Comparison of ENCODE assay signal across 11 mouse cellular contexts in the genomic region with DNA sequence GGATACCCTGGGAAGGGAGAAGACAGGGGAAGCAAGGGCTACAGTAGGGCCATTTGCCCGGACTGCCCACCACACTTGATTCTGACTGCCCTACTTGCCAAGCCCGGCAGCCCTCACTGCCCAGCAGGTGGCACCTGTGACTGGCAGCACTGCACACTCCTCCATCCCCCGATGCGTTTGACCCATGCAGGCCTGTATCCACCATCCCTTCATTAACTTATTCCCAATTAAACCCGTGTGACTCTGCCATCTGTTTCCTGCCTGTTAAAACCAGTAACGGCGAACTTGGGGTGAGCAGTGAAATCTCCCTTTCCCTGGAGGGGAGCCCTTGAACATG. TPM values are rescaled to one million over a fixed set of nuclear protein-coding genes. Genes with fewer than 3 reads are reported as not detected.
A peak's percentile ranks its signal among the peaks of the same experiment; 100 is the strongest.
DNase-seq lines count a peak whose midpoint lies in the region; ATAC-seq and TF ChIP-seq lines count a peak whose summit lies in the region.
"Had no signal": no experiment of that assay in that cellular context is flagged by ENCODE, and none has a peak within 500 bp of the region (broad histone marks: within the 10 kb centered on the region; RNA-seq: fewer than 3 reads in every experiment).

No protein-coding gene starts in this region.

- no peaks in the 10 kb centered on the region for H3K36me3 ChIP-seq in lung, embryonic 15.5 days
- no peaks in the 10 kb centered on the region for H3K36me3 ChIP-seq in small intestine, adult 2 months (ENCODE audit: control insufficient read depth, insufficient read depth, low read length)
- H3K36me3 ChIP-seq: heart, embryonic 12.5 days; midbrain, embryonic 12.5 days had no signal

- no peak for DNase-seq in frontal cortex, postnatal 36 days (ENCODE audit: low spot score in 2 of 2)
- DNase-seq in lung, postnatal 36 days: no peak
- DNase-seq in left cerebral cortex, adult 11 months (ENCODE audit: low spot score): no peak
- no peak for DNase-seq in ovary, postnatal 14 days (ENCODE audit: low spot score)
- DNase-seq: layer of hippocampus, adult 9-11 months had no signal

- no peak for TF ChIP-seq POLR2A in small intestine, adult 2 months (IDR thresholded peaks at IDR 0.05; ENCODE audit: low read depth, low read length)

- no peaks in the 10 kb centered on the region for H3K4me1 ChIP-seq in lung, embryonic 15.5 days
- peaks cover 43% of the 10 kb centered on the region for H3K4me1 ChIP-seq in small intestine, adult 2 months (ENCODE audit: control insufficient read depth, insufficient read depth, insufficient read length, low read length)
- H3K4me1 ChIP-seq: heart, embryonic 12.5 days; midbrain, embryonic 12.5 days had no signal

- no peak overlapping the region for H3K9ac ChIP-seq in lung, embryonic 15.5 days
- H3K9ac ChIP-seq: heart, embryonic 12.5 days; midbrain, embryonic 12.5 days had no signal

- ATAC-seq in frontal cortex, adult (ENCODE audit: low TSS enrichment): peak; percentile 44; the same call in 1 of the 2 replicates
- ATAC-seq in lung, embryonic 15.5 days (ENCODE audit: borderline replicate concordance, extremely low read depth, low FRiP score, low TSS enrichment): 0 out of 2 replicates have a peak, but pooled peaks have one; percentile 19
- peak; percentile 25 for ATAC-seq in granulocyte monocyte progenitor cell, adult 5-6 weeks (replicated peaks; ENCODE audit: poor library complexity, severe bottlenecking)

- no peak overlapping the region for H3K27ac ChIP-seq in lung, embryonic 15.5 days
- H3K27ac ChIP-seq in small intestine, adult 2 months (ENCODE audit: insufficient read depth, low read depth, low read length): peak overlapping the region; percentile 28; the same call in 1 of the 2 replicates
- H3K27ac ChIP-seq: midbrain, embryonic 12.5 days had no signal

- no peaks in the 10 kb centered on the region for H3K9me3 ChIP-seq in lung, embryonic 15.5 days
- H3K9me3 ChIP-seq: midbrain, embryonic 12.5 days had no signal

- H3K4me3 ChIP-seq in lung, embryonic 15.5 days: no peak overlapping the region
- H3K4me3 ChIP-seq in small intestine, adult 2 months (ENCODE audit: low read depth, low read length): no peak overlapping the region
- H3K4me3 ChIP-seq: heart, embryonic 12.5 days; midbrain, embryonic 12.5 days had no signal

- H3K27me3 ChIP-seq in lung, embryonic 15.5 days: no peaks in the 10 kb centered on the region
- H3K27me3 ChIP-seq in small intestine, adult 2 months (ENCODE audit: control insufficient read depth, insufficient read depth, low read length): no peaks in the 10 kb centered on the region

- TF ChIP-seq CTCF in small intestine, adult 2 months (IDR thresholded peaks at IDR 0.05; ENCODE audit: extremely low read depth, insufficient read length, insufficient replicate concordance, low read depth, low read length): 0 out of 2 replicates have a peak, but pooled peaks have one; percentile 8

- 62% methylated on average over 7 of the region's 7 CpGs for WGBS in lung, embryonic 15.5 days
- WGBS in small intestine, adult 2 months: 56% methylated on average over 7 of the region's 7 CpGs

- no peak overlapping the region for H3K4me2 ChIP-seq in lung, embryonic 15.5 days
- H3K4me2 ChIP-seq: heart, embryonic 12.5 days; midbrain, embryonic 12.5 days had no signal

RNA-seq across cellular contexts. Expression of a gene that starts 9.6 kb away (rescaled TPM):
- polyA plus RNA-seq in lung, embryonic 15.5 days (2015; fragmentation: Nextera tagmentation; extraction: Ambion mirVana): 167 and 171 TPM in 2 replicates
- total RNA-seq in granulocyte monocyte progenitor cell, adult 5-6 weeks (2014; fragmentation: Nextera tagmentation): 106 and 113 TPM in 2 replicates
- total RNA-seq in granulocyte monocyte progenitor cell, adult 5-6 weeks (2017): 183 and 215 TPM in 2 replicates
- polyA plus RNA-seq in small intestine, adult 2 months (2012; rRNA removed): 12.3 and 19.3 TPM in 2 replicates
